Mouse (Mus musculus) testis, postnatal 14 days (tissue): Measurements from ENCODE around the gene Tas1r3.
A peak's percentile ranks its signal among the peaks of the same experiment; 100 is the strongest.

Source experiments
- DNase-seq: peaks from one replicate; pipeline ENCODE4 v3.0.0; 2021; ENCODE audit warnings: low spot score

Gene Tas1r3

GRCm38 (mm10) chr4:155841651-155842270, 21.4 kb downstream of the Tas1r3 start:
- no peak for DNase-seq

GRCm38 (mm10) chr4:155841003-155841454, 22.1 kb downstream of the Tas1r3 start:
- DNase-seq: peak; percentile 67

GRCm38 (mm10) chr4:155840076-155841002, 22.8 kb downstream of the Tas1r3 start:
- no peak for DNase-seq

GRCm38 (mm10) chr4:155839483-155839910, 23.7 kb downstream of the Tas1r3 start, which contains the start of gene Mxra8:
Mxra8 (plus strand) TSS chr4:155839680.
- peak; percentile 82 for DNase-seq

- DNase-seq: no peak
Measured at GRCm38 (mm10) chr4:155838187-155839153, 24.7 kb downstream of the Tas1r3 start.

- no peak for DNase-seq
Measured at GRCm38 (mm10) chr4:155837404-155838010, 25.7 kb downstream of the Tas1r3 start.

- DNase-seq: peak; percentile 69
Measured at GRCm38 (mm10) chr4:155833836-155834235, 29.3 kb downstream of the Tas1r3 start.

- no peak for DNase-seq
Measured at GRCm38 (mm10) chr4:155833234-155833633, 29.9 kb downstream of the Tas1r3 start.

- DNase-seq: no peak
Measured at GRCm38 (mm10) chr4:155832321-155832720, 30.8 kb downstream of the Tas1r3 start.

GRCm38 (mm10) chr4:155831831-155832230, 31.3 kb downstream of the Tas1r3 start:
- no peak for DNase-seq

- peak; percentile 96 for DNase-seq
Measured at GRCm38 (mm10) chr4:155831205-155831766, 31.9 kb downstream of the Tas1r3 start, which contains the start of gene Aurkaip1. Aurkaip1 (plus strand) TSS chr4:155831272.

- DNase-seq: no peak
Measured at GRCm38 (mm10) chr4:155830596-155830995, 32.6 kb downstream of the Tas1r3 start.

GRCm38 (mm10) chr4:155829866-155830265, 33.3 kb downstream of the Tas1r3 start:
- DNase-seq: no peak

- no peak for DNase-seq
Measured at GRCm38 (mm10) chr4:155823443-155823842, 39.7 kb downstream of the Tas1r3 start.

- DNase-seq: no peak
Measured at GRCm38 (mm10) chr4:155821025-155821424, 42.1 kb downstream of the Tas1r3 start.

GRCm38 (mm10) chr4:155817533-155817932, 45.6 kb downstream of the Tas1r3 start:
- no peak for DNase-seq

- DNase-seq: peak; percentile 56
Measured at GRCm38 (mm10) chr4:155812665-155813181, 50.4 kb downstream of the Tas1r3 start.

- peak; percentile 96 for DNase-seq
Measured at GRCm38 (mm10) chr4:155811929-155812664, 51.1 kb downstream of the Tas1r3 start, which contains the start of gene Ccnl2. Ccnl2 (plus strand) TSS chr4:155812489.
